Mouse (Mus musculus) cortical plate, adult 2 months (tissue): ENCODE measurements around the gene Pecam1. TPM values are rescaled to one million over a fixed set of nuclear protein-coding genes. Genes with fewer than 3 reads are reported as not detected.

Experiments used
- H3K27ac ChIP-seq: fragments of 200-500 bp; 2 replicates; pipeline ENCODE4 v1.5.1; 2012; ENCODE audit warnings: low read length, control low read depth, inconsistent platforms; ENCODE audit not compliant: insufficient read depth
- H3K4me1 ChIP-seq: fragments of 200-500 bp; 2 replicates; pipeline ENCODE4 v1.6.1; 2011; ENCODE audit warnings: low read length; ENCODE audit not compliant: control insufficient read depth, insufficient read depth
- H3K4me3 ChIP-seq: fragments of 200-500 bp; 2 replicates; pipeline ENCODE4 v1.5.1; 2011; ENCODE audit warnings: mild to moderate bottlenecking, low read length, control low read depth; ENCODE audit not compliant: insufficient read depth
- CTCF ChIP-seq: fragments of 200-500 bp; IDR thresholded peaks from 2 replicates; pipeline ENCODE4 v1.5.1; 2011; ENCODE audit warnings: mild to moderate bottlenecking, control low read depth, low read length; ENCODE audit not compliant: insufficient read depth; ENCODE audit errors: extremely low read depth
- POLR2A ChIP-seq: fragments of 200-500 bp; IDR thresholded peaks from 2 replicates; pipeline ENCODE4 v1.6.1; 2011; ENCODE audit warnings: mild to moderate bottlenecking, low read length, control low read depth; ENCODE audit not compliant: insufficient read depth; ENCODE audit errors: extremely low read depth
- polyA plus RNA-seq: library from polyadenylated mRNA; depleted of rRNA; stranded (reverse); fragments of >200 nt; gene quantifications from 2 replicates; pipeline ENCODE4 v1.2.3, GENCODE M21; 2012

The Pecam1 gene
- polyA plus RNA-seq, 1 experiment = 20.4 TPM

DNA sequence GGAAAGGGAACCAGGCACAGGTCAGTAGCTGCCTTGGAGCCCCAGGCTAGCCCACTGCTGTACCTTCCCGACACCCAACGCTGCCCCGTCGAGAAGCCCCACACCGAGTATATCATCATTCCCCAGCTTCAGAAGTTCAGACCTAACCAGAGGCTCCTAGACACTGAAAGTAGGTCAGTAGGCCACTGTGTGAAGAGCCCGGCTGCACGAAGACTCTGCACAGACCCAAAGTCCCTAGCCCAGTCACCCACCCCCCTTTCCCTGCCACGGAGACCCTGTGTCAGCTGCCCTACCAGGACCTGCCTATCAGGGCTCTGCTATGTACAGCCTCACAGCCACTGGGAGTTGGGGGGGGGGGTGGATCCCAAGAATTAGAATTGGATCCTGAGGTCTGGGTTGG lies 78.6 kb downstream of the Pecam1 start:
- H3K4me1 ChIP-seq = peaks cover 4% of the 10 kb centered on the region
- no peak overlapping the region for H3K27ac ChIP-seq
- TF ChIP-seq POLR2A (no peak), CTCF (no peak)
- H3K4me3 ChIP-seq = no peak overlapping the region

DNA sequence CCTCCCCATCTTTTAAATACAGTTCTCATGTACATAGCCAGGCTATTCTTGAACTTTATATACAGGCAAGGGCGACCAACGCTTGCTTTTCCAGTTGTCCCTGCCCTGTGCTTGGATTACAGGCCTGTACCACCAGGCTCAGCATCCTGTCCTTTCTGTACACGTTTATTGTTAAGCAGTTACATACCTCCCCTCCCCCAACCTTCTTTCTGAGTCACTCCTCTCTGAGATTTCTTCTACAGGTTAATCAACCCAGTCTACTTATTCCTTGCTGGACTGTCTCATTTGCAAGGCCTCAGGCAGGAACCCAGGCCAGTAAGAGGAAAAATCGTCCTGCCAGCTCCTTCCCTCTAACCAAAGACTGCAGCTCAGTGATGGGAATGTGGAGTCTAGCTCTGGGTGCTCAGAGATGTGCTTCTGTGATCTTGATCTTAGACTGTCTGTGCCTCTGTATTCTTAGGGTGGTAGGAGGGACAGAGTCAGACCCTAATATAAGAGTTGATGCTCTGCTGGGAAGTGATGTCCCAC lies 79.4 kb downstream of the Pecam1 start:
- H3K27ac ChIP-seq = no peak overlapping the region
- no peak for TF ChIP-seq CTCF
- peaks cover 4% of the 10 kb centered on the region for H3K4me1 ChIP-seq
- no peak overlapping the region for H3K4me3 ChIP-seq

DNA sequence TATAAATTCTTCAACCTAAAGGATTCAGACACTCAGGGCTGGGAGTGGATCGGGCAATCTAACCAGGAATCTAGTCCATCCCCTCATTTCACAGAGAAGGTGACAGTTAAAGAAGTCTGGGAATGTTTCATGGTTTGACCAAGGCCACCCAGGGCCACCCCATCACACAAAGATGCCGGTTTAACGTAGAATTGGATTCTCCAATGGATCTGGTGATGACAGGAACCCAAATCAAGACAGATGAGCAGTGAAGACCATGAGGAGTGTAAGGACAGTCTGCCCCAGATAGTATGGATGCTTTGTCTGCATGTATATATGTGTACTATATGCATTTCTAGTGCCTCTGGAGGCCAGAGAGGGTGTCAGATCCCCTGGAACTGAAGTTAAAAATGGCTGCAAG lies 80.2 kb downstream of the Pecam1 start:
- Histone ChIP-seq H3K4me1 (peaks cover 3% of the 10 kb centered on the region), H3K27ac (no peak overlapping the region), H3K4me3 (no peak overlapping the region)
- no peak for TF ChIP-seq CTCF
- no peak for TF ChIP-seq POLR2A

DNA sequence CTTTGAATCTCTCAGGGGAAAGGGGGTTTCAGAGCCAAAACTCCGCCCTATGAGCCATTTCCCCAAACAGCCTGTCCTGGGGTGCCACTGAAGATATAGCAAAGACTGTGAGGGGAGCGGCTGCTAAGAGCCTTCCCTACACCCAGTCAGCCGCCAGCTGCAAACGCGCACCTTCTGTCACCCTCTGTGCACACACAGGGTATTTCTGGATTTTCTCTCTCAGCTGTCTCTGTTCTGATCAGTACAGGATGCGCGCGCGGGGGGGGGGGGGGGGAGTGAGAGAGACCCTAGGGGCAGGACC lies 80.6 kb downstream of the Pecam1 start:
- no peak overlapping the region for H3K27ac ChIP-seq
- no peak for TF ChIP-seq CTCF
- TF ChIP-seq POLR2A = no peak
- H3K4me3 ChIP-seq = no peak overlapping the region
- peaks cover 3% of the 10 kb centered on the region; the same call in 1 of the 2 replicates for H3K4me1 ChIP-seq

DNA sequence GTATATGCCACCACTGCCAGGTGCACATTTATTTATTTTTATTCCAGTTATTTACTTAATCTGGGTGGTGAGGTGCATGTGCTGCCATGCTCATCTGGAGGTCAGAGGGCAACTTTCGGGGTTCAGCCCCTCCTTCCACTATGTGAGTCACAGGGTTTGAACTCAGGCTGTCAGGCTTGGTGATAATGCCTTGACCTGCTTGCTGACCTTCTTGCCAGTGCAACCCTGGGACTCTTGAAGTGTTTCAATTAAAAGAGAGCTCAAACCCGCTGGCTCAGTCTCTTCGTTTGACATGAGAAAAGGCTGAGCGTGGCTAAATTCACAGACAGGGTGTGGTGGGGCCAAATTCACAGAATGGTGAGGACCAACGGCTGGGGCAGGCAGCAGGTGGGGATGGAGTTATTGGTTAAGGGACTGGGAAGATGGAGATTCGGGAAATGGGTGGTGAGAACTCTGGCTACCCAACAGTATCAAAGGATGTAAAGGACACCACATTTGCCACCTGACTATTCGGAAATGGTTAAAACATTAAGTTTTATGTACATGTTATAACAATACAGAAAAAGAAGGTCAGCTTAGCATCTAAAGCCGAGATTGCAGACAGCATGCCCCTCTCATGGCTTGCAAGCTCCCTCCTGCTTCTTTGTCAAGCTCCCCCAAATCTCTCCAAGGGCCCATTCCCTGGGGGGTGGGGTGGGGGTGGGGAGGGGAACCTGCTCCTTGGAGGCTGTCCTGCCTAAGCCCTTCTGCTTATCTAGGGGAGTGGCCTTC lies 81.1 kb downstream of the Pecam1 start:
- no peak overlapping the region for H3K4me3 ChIP-seq
- no peak overlapping the region for H3K27ac ChIP-seq
- peaks cover 1% of the 10 kb centered on the region; the same call in 1 of the 2 replicates for H3K4me1 ChIP-seq
- TF ChIP-seq POLR2A (no peak), CTCF (no peak)

DNA sequence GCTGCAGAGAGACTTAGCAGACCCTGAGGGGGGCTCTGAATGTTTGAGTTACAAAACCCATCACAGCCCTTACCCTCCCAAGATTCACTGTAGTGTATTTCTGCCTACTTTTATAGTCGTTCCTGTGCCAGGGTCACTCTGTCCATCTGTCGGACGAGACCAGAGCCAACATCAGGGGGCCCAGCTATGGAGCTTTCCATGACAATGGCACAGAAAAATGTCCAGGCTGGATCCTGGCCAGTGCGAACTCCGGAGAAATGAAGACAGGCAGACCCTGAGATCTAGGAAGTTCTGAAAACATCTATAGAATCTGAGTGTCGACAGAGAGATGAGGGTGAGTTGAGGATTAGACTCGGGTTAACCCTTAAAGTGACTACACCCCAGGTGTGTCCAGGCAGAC lies 82.1 kb downstream of the Pecam1 start:
- TF ChIP-seq CTCF = no peak
- TF ChIP-seq POLR2A = no peak
- no peak overlapping the region for H3K27ac ChIP-seq
- no peak overlapping the region for H3K4me3 ChIP-seq
- no peaks in the 10 kb centered on the region for H3K4me1 ChIP-seq

DNA sequence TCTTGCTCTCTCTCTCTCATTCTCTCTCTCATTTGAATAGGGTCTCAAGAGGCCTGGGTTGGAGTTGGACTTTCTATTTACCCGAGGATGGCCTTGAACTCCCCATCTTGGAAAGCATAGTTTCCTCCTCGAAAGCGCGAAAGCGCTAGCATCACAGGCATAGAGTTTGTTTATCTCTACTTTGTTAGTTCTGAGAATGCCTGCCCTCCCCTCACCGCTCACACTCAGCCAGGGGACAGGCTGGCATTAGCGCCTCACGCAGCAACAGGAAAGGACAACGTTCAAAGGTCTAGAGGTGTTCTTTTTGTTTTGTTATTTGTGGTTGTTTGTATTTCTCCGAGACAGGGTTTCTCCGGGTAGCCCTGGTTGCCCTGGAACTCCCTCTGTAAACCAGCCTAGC lies 82.6 kb downstream of the Pecam1 start:
- Histone ChIP-seq H3K27ac (no peak overlapping the region), H3K4me3 (no peak overlapping the region), H3K4me1 (no peaks in the 10 kb centered on the region)
- no peak for TF ChIP-seq CTCF
- TF ChIP-seq POLR2A = no peak

DNA sequence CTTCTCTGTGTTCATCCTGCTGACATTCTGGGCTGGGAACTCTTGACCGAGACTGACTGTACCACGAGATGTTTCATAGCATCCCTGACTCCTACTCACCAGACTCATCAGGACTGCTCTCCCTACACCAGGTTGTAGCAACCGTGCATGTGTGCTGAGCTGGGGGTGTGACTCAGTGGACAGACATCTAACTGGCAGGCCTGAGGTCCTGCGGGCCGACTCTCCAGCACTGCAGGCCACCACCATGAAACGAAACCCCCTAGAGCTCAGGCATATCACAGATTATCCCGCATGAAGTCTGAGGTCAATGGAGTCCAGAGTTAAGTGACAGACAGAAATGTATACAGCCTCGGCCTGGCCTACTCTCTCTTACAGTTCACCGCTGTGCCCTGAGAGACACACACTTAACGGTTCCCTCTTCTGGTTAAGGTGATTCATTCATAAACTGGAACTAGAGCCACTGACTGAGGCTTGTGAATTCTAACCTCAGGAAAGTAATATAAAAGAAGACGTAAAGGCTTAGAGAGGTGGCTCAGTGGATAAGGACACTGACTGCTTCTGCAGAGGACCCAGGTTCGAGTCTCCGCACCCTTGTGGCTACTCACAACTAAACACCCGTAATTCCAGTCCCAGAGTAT lies 83.8 kb downstream of the Pecam1 start:
- no peaks in the 10 kb centered on the region for H3K4me1 ChIP-seq
- H3K27ac ChIP-seq = no peak overlapping the region
- H3K4me3 ChIP-seq = no peak overlapping the region
- TF ChIP-seq POLR2A (no peak), CTCF (no peak)

DNA sequence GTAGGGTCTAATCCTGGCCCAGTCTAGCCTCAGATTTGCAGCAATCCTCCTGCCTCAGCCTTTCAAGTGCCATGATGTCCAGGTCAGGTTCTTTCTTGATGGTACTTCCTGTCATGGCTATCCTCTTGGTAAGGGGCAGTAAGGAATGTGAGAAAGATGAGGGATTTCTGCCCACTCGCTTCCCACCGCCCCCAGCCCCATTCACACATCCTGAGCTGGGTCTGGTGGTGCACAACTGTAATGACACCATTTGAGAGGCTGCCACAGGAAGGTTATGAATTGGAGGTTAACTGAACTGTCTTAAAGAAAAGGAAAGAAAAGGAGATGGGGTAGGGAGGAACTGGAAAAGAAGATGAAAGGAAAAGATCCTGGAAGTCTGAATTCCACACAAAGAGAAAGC lies 84.6 kb downstream of the Pecam1 start:
- no peak overlapping the region for H3K4me3 ChIP-seq
- TF ChIP-seq CTCF (no peak), POLR2A (no peak)
- H3K4me1 ChIP-seq = no peaks in the 10 kb centered on the region
- H3K27ac ChIP-seq = no peak overlapping the region

DNA sequence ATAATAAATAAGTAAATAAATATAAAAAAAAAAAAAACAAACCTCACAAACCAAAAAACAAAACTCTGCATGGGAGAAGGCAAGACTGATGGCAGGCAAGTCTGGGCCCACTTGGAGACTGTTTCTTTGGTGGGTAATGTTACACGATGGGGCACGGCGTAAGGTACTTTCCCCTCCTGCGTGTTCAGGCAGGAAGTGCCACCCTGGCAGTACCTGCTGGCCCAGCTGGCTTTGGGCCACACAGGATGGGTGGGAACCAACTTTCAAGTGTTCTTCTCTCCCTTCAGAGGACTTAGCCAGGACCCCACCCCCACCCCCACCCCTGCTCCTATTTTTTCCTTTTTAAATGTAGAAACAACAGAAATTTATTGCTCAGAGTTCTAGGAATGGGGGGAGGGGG lies 85.1 kb downstream of the Pecam1 start:
- Histone ChIP-seq H3K4me3 (no peak overlapping the region), H3K27ac (no peak overlapping the region), H3K4me1 (no peaks in the 10 kb centered on the region)
- TF ChIP-seq POLR2A (no peak), CTCF (no peak)
